ENCODE assay signal across 12 mouse cellular contexts in genomic region chr10:59902606-59902990, GRCm38 (mm10). TPM values are rescaled to one million over a fixed set of nuclear protein-coding genes. Genes with fewer than 3 reads are reported as not detected.
DNase-seq lines count a peak whose midpoint lies in the region; ATAC-seq and TF ChIP-seq lines count a peak whose summit lies in the region.
"Had no signal": no experiment of that assay in that cellular context is flagged by ENCODE, and none has a peak within 500 bp of the region (broad histone marks: within the 10 kb centered on the region; RNA-seq: fewer than 3 reads in every experiment).

No protein-coding gene starts in this region.

- no peaks in the 10 kb centered on the region for H3K27me3 ChIP-seq in forebrain, embryonic 13.5 days
- no peaks in the 10 kb centered on the region for H3K27me3 ChIP-seq in forebrain, embryonic 14.5 days (replicated peaks; ENCODE audit: control insufficient read depth, insufficient read depth, low read length)
- H3K27me3 ChIP-seq in liver, embryonic 11.5 days (replicated peaks; ENCODE audit: control insufficient read depth, insufficient read depth, low read length), result no peaks in the 10 kb centered on the region
- H3K27me3 ChIP-seq in embryonic facial prominence, embryonic 11.5 days (ENCODE audit: control insufficient read depth, insufficient read depth, low read length), result no peaks in the 10 kb centered on the region
- no peaks in the 10 kb centered on the region for H3K27me3 ChIP-seq in limb, embryonic 14.5 days (ENCODE audit: control insufficient read depth, insufficient read depth, low read length)

- H3K4me3 ChIP-seq in forebrain, embryonic 13.5 days, result no peak overlapping the region
- no peak overlapping the region for H3K4me3 ChIP-seq in forebrain, embryonic 14.5 days (ENCODE audit: low read depth, low read length)
- no peak overlapping the region for H3K4me3 ChIP-seq in liver, embryonic 11.5 days (ENCODE audit: low read depth, low read length)
- no peak overlapping the region for H3K4me3 ChIP-seq in embryonic facial prominence, embryonic 11.5 days (ENCODE audit: low read depth, low read length)
- no peak overlapping the region for H3K4me3 ChIP-seq in limb, embryonic 14.5 days (replicated peaks; ENCODE audit: low read length)

- no peak for ATAC-seq in forebrain, embryonic 13.5 days
- no peak for ATAC-seq in forebrain, embryonic 14.5 days
- no peak for ATAC-seq in liver, embryonic 11.5 days (replicated peaks; ENCODE audit: low FRiP score)
- no peak for ATAC-seq in embryonic facial prominence, embryonic 11.5 days (replicated peaks; ENCODE audit: insufficient number of reproducible peaks, low FRiP score, low TSS enrichment, low read depth)
- no peak for ATAC-seq in limb, embryonic 14.5 days (ENCODE audit: low FRiP score, low read depth)
- ATAC-seq: activated CD4-positive, CD25-positive, alpha-beta regulatory T cell, adult 4 months; CD4-positive, CD25-positive, alpha-beta regulatory T cell, adult 4 months had no signal

- H3K9ac ChIP-seq in forebrain, embryonic 13.5 days, result 0 out of 2 replicates have a peak overlapping the region, but pooled peaks have one; percentile 12
- H3K9ac ChIP-seq in forebrain, embryonic 14.5 days (ENCODE audit: low read length), result no peak overlapping the region
- 0 out of 2 replicates have a peak overlapping the region, but pooled peaks have one; percentile 20 for H3K9ac ChIP-seq in liver, embryonic 11.5 days (ENCODE audit: low read depth, low read length)
- no peak overlapping the region for H3K9ac ChIP-seq in embryonic facial prominence, embryonic 11.5 days (replicated peaks; ENCODE audit: low read length)
- H3K9ac ChIP-seq in limb, embryonic 14.5 days (ENCODE audit: low read depth, low read length, severe bottlenecking), result 0 out of 2 replicates have a peak overlapping the region, but pooled peaks have one; percentile 28
- H3K9ac ChIP-seq: liver, embryonic 14.5 days had no signal

- peaks cover 64% of the 10 kb centered on the region for H3K4me1 ChIP-seq in forebrain, embryonic 13.5 days
- H3K4me1 ChIP-seq in forebrain, embryonic 14.5 days (ENCODE audit: control insufficient read depth, insufficient read depth, low read length), result peaks cover 46% of the 10 kb centered on the region
- peaks cover 45% of the 10 kb centered on the region for H3K4me1 ChIP-seq in liver, embryonic 11.5 days (replicated peaks; ENCODE audit: control insufficient read depth, insufficient read depth, low read length)
- peaks cover 19% of the 10 kb centered on the region for H3K4me1 ChIP-seq in embryonic facial prominence, embryonic 11.5 days (ENCODE audit: control insufficient read depth, insufficient read depth, low read length)
- peaks cover 54% of the 10 kb centered on the region for H3K4me1 ChIP-seq in limb, embryonic 14.5 days (ENCODE audit: control insufficient read depth, insufficient read depth, low read length)

- H3K4me2 ChIP-seq in forebrain, embryonic 13.5 days, result no peak overlapping the region
- no peak overlapping the region for H3K4me2 ChIP-seq in forebrain, embryonic 14.5 days (ENCODE audit: low read length)
- no peak overlapping the region for H3K4me2 ChIP-seq in liver, embryonic 11.5 days
- no peak overlapping the region for H3K4me2 ChIP-seq in embryonic facial prominence, embryonic 11.5 days (ENCODE audit: low read depth, low read length)
- no peak overlapping the region for H3K4me2 ChIP-seq in limb, embryonic 14.5 days (replicated peaks; ENCODE audit: low read depth, low read length, severe bottlenecking)

- no peak for TF ChIP-seq POLR2A in limb, embryonic 14.5 days (IDR thresholded peaks at IDR 0.05; ENCODE audit: borderline replicate concordance, extremely low read depth, insufficient read depth, insufficient read length)

- peak overlapping the region; percentile 48; the same call in 1 of the 2 replicates for H3K27ac ChIP-seq in forebrain, embryonic 13.5 days
- H3K27ac ChIP-seq in forebrain, embryonic 14.5 days (ENCODE audit: low read depth, low read length), result no peak overlapping the region
- H3K27ac ChIP-seq in liver, embryonic 11.5 days (ENCODE audit: low read depth, low read length), result no peak overlapping the region
- H3K27ac ChIP-seq in embryonic facial prominence, embryonic 11.5 days (replicated peaks; ENCODE audit: low read depth, low read length), result peak overlapping the region; percentile 70; the same call in 1 of the 2 replicates
- peak overlapping the region; percentile 1; the same call in 1 of the 2 replicates for H3K27ac ChIP-seq in limb, embryonic 14.5 days (replicated peaks; ENCODE audit: low read depth, low read length)
- H3K27ac ChIP-seq: liver, embryonic 14.5 days had no signal

- no peaks in the 10 kb centered on the region for H3K36me3 ChIP-seq in forebrain, embryonic 13.5 days (ENCODE audit: poor library complexity, severe bottlenecking)
- no peaks in the 10 kb centered on the region for H3K36me3 ChIP-seq in forebrain, embryonic 14.5 days (ENCODE audit: control insufficient read depth, insufficient read depth, low read length)
- peaks cover 5% of the 10 kb centered on the region; the same call in 1 of the 2 replicates for H3K36me3 ChIP-seq in liver, embryonic 11.5 days (ENCODE audit: control insufficient read depth, insufficient read depth, low read length)
- no peaks in the 10 kb centered on the region for H3K36me3 ChIP-seq in embryonic facial prominence, embryonic 11.5 days (replicated peaks; ENCODE audit: control insufficient read depth, insufficient read depth, low read depth, low read length)
- peaks cover 9% of the 10 kb centered on the region for H3K36me3 ChIP-seq in limb, embryonic 14.5 days (ENCODE audit: control insufficient read depth, insufficient read depth, low read length)

- no peak for DNase-seq in forebrain, embryonic 14.5 days (ENCODE audit: low spot score)
- no peak for DNase-seq in liver, embryonic 11.5 days (ENCODE audit: low spot score)
- DNase-seq in liver, result no peak
- no peak for DNase-seq in embryonic facial prominence, embryonic 11.5 days (ENCODE audit: low spot score)
- DNase-seq in limb, embryonic 14.5 days (ENCODE audit: low spot score), result no peak
- DNase-seq in ovary, adult 18-20 months (ENCODE audit: low spot score), result no peak
- DNase-seq in spleen, postnatal 36 days (ENCODE audit: low spot score in 2 of 2), result no peak
- DNase-seq: kidney, postnatal 14 days had no signal

- H3K9me3 ChIP-seq in forebrain, embryonic 13.5 days (replicated peaks), result no peaks in the 10 kb centered on the region
- H3K9me3 ChIP-seq in forebrain, embryonic 14.5 days (replicated peaks; ENCODE audit: control insufficient read depth, low read length), result no peaks in the 10 kb centered on the region
- no peaks in the 10 kb centered on the region for H3K9me3 ChIP-seq in liver, embryonic 11.5 days (ENCODE audit: control insufficient read depth, low read length)
- H3K9me3 ChIP-seq in embryonic facial prominence, embryonic 11.5 days (replicated peaks; ENCODE audit: control insufficient read depth, low read length), result no peaks in the 10 kb centered on the region
- no peaks in the 10 kb centered on the region for H3K9me3 ChIP-seq in limb, embryonic 14.5 days (ENCODE audit: control insufficient read depth, low read length)

- WGBS in forebrain, embryonic 13.5 days, result 73% methylated on average over 8 of the region's 8 CpGs
- 69% methylated on average over 8 of the region's 8 CpGs for WGBS in forebrain, embryonic 14.5 days
- 63% methylated on average over 8 of the region's 8 CpGs for WGBS in liver, embryonic 11.5 days
- WGBS in embryonic facial prominence, embryonic 11.5 days, result 59% methylated on average over 8 of the region's 8 CpGs
- 55% methylated on average over 7 of the region's 8 CpGs for WGBS in limb, embryonic 14.5 days

RNA-seq across cellular contexts. Expression of gene Dnajb12, which starts 23.2 kb away (rescaled TPM):
- polyA plus RNA-seq in forebrain, embryonic 13.5 days (2015; fragmentation: Nextera tagmentation; extraction: Ambion mirVana), result 16.9 and 18.4 TPM in 2 replicates
- 18.8 and 19.7 TPM in 2 replicates for polyA plus RNA-seq in forebrain, embryonic 14.5 days (2014; fragmentation: Nextera tagmentation; extraction: Ambion mirVana)
- polyA plus RNA-seq in liver, embryonic 11.5 days (2014; fragmentation: Nextera tagmentation; extraction: Ambion mirVana), result 27.4 and 30.2 TPM in 2 replicates
- polyA plus RNA-seq in embryonic facial prominence, embryonic 11.5 days (2014; fragmentation: Nextera tagmentation; extraction: Ambion mirVana), result 19.4 and 21.6 TPM in 2 replicates
- polyA plus RNA-seq in limb, embryonic 14.5 days (2012; rRNA removed), result 34.1 and 37.1 TPM in 2 replicates
- 26.0 and 26.3 TPM in 2 replicates for polyA plus RNA-seq in limb, embryonic 14.5 days (2014; fragmentation: Nextera tagmentation; extraction: Ambion mirVana)

RNA-seq across cellular contexts. Expression of gene Ddit4, which starts 49.0 kb away (rescaled TPM):
- 69.3 and 71.3 TPM in 2 replicates for polyA plus RNA-seq in forebrain, embryonic 13.5 days (2015; fragmentation: Nextera tagmentation; extraction: Ambion mirVana)
- 10.2 and 11.1 TPM in 2 replicates for polyA plus RNA-seq in forebrain, embryonic 14.5 days (2014; fragmentation: Nextera tagmentation; extraction: Ambion mirVana)
- polyA plus RNA-seq in liver, embryonic 11.5 days (2014; fragmentation: Nextera tagmentation; extraction: Ambion mirVana), result 2.7 and 4.3 TPM in 2 replicates
- 6.3 and 6.9 TPM in 2 replicates for polyA plus RNA-seq in embryonic facial prominence, embryonic 11.5 days (2014; fragmentation: Nextera tagmentation; extraction: Ambion mirVana)
- 117 and 138 TPM in 2 replicates for polyA plus RNA-seq in limb, embryonic 14.5 days (2012; rRNA removed)
- polyA plus RNA-seq in limb, embryonic 14.5 days (2014; fragmentation: Nextera tagmentation; extraction: Ambion mirVana), result 8.5 and 8.6 TPM in 2 replicates

Comparison
In these comparisons a context has a peak if more than half of its experiments do, and no peak if none do; other contexts are left out.
1. H3K27ac ChIP-seq: peak in forebrain, embryonic 13.5 days (single experiment), embryonic facial prominence, embryonic 11.5 days (single experiment) and limb, embryonic 14.5 days (single experiment); none in forebrain, embryonic 14.5 days (single experiment) and liver, embryonic 11.5 days (single experiment).
2. H3K9ac ChIP-seq: peak in forebrain, embryonic 13.5 days (single experiment), liver, embryonic 11.5 days (single experiment) and limb, embryonic 14.5 days (single experiment); none in forebrain, embryonic 14.5 days (single experiment) and embryonic facial prominence, embryonic 11.5 days (single experiment).